Mouse (Mus musculus) ZHBTc4 (cell line): ENCODE data around the gene Snx5.

ENCODE experiments used
- DNase-seq: peaks from one replicate; pipeline ENCODE4 v3.0.0-alpha.2; 2011; ENCODE audit warnings: low read depth, low spot score

Snx5 gene

DNA sequence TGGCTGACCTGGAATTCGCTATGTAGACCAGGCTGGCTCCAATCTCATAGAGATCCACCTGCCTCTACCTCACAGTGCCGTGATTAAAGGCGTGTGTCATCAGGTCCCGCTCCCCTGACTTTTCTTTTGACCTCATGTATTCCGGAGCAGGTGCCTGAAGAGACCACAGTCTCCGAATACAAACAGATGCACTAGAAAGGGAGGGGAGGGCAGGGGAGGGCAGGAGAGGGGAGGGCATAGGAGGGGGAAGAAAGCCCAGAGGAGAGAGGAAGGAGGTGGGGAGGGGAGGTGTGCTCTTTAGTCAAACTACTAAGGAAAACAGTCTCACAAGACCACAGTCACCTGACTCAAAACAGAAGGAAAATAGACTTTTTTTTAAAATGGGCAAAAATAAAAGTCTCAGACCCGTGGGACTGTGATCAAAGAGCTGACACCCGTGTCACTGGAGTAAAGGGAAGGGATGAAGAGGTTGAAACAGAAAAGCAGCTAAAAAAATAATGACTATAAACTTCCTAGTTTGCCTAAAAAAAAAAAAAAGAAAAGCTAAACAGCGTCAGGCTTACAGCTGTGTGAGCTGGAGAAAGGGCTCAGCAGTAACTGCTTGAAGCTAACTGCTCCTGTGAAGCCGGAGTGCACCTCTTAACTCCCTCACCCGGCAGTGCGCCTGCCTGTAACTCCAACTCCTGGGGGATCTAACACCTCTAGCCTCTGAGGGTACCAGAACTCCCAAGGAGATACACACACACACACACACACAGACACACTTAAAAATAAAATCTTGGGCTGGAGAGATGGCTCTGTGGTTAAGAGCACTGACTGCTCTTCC is 42.0 kb downstream of the Snx5 start:
- no peak for DNase-seq

DNA sequence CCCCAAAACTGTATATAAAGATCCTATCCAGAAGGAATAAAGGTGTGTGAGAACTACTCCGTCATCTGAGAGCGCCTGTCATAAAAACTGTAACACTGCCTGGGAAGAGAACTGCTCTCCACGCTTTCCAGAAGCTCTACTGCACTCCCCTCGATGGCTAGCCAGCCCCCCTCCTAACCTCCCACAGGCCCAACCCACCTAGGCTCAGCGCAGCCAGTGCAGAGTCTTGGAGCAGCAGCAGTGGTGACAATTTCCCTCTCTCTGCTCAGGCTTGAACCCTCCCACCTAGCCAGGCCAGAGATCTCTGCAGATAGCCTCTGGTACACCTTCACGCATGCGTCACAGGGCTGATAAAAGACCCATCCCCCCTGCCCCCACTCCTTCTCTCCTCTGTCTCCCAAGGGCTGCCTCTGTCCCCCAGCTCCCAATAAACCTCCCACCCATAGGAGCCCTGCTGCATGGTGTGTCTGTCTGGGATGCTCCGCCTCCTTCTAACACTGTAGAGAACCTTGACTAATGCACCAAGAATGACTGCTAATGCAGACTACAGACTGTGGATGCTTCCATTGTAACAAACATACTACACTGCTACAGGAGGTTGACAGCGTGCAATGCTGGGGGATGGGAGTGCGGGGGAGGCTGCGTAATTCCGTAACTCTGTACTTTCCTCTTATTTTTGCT is 43.7 kb downstream of the Snx5 start:
- DNase-seq, result no peak

DNA sequence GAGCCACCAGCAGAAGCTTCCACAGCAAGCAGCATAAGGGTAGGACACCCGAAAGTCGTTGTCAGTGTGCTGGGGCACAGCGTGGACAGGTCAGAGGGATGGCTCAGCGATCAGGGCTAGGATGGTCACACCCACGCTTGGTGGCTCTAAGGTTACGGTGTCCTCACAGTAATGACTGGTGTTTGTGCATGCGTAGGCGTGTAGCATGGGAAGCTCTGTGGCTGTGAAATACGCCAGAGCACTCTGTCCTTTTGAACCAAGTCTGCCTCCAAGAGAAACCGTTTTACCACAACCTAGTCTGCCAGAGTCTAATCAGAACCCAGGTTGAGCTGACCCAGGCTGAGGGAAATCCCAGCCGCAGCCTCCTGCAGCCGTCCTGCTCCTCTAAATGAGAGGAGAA is 46.4 kb downstream of the Snx5 start:
- DNase-seq, result peak; percentile 25

DNA sequence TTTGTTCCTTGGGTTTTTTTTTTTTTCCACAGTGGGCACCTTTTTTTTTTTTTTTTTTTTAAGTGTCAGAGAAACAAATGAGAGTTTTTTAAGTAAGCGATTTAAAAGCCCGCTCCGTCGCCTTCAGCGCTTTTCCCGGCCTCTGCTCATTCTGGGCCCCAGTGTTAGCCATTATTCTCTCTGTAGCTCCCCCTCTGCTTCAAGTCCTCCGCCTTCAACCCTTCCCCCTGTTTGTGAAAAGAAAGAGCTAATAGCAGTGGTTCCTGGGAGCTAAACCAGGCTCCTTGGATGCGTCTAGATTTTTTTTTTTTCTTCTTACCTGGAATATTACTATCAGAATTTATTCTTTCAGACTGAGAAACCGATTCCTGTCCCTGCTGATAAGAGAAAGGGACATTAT is 55.1 kb downstream of the Snx5 start:
- no peak for DNase-seq

DNA sequence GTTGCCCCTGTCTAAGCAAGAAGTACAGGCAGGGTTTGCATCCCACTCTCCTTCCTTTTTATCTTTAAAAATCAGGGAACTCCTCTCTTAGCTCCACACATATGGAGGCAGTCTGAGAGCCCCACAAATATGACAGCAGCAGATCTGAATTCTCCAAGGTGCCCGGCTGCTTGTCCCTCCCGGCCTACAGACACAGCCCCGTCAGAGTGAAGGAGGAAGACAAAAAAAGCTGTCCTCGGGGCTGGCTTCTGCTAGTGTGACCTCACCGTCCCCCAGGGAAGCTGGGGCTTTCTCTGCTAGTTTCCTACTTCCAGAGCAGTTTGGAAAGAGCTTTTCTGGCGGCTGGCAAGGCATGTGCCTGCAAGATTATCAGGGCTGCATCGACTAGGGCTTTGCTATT is 55.5 kb downstream of the Snx5 start:
- DNase-seq, result no peak

DNA sequence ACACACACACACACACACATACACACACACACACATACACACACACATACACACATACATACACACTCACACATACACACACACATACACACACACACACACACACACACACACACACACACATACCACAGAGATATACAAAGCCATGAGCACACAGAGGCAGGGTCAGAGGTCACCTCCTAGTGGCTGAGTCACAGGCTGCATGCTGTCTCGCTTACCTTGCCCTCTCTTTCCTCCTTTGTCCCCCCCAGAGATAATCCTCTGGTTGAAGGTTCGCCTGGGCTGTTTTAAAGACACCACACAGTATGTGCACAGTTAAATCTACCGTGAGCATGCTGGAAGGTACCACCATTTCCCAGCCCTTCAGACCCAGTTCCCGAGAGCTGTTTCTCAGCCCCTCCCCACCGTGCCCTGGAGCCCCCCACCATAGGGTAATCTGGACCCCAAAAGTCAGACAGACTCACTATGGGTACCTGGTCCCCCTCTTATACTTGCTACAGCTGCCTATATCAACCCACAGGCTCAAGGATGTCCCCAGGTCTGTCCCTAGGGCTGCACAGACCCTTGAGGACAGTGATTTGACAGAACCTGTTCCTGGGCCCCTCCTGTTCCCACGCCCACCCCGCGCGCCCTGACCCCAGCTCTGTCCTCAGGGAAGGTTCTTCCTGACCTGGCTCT is 56.1 kb downstream of the Snx5 start:
- no peak for DNase-seq

DNA sequence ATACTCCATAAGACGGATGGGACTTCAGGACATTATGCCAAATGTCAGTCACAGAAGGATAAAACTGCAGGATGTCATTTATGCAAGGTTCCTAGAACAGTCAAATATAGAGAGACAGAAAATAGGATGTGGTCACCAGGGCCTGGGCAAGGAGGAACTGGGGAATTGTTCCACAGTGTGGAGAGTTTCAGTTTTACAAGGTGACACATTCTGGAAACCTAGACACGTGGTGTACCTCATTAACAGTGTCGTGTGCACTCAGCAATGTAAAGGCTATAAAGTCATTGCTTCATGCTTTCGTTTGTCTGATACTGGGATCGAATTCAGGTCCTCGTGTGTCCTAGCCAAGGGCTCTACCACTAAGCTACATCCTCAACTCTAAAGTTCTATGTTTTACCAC is 56.9 kb downstream of the Snx5 start:
- no peak for DNase-seq

DNA sequence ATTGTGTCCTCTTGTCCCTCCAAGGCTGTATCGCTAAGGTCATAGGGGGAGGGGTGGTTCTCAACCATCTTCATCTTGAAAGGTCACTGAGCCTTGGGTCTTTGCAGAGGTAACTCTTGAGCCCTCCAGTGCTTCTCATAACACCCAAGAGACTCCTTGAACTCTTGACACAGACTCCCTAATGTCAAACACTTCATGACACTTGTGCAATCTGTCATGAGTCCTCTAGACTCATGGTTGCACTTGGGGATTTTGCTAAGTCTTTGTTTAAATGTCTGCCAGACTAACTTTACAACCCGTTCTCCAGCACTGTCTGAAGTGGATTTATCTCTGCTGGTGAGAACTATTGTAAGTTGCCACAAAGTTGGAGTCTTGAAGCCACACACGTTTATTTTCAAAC is 61.3 kb downstream of the Snx5 start:
- no peak for DNase-seq

DNA sequence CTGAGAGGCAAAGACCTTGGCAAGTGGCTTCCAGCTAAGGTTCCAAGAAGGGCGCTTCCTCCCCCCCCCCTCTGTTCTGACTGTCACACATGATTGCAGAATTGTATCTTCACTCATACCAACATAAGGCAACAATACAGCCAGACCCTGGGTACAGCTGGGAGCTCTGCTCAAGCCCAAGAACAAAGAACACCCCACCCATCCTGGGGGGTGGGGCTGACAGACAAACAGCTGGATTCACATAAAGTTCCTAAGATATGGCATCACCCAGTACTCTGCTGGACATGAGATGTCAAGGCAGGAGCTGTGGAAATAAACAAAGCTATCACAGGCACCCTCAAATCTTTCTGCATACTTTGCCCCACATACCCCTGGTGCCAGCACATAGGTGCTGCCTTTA is 63.3 kb downstream of the Snx5 start:
- DNase-seq, result no peak

DNA sequence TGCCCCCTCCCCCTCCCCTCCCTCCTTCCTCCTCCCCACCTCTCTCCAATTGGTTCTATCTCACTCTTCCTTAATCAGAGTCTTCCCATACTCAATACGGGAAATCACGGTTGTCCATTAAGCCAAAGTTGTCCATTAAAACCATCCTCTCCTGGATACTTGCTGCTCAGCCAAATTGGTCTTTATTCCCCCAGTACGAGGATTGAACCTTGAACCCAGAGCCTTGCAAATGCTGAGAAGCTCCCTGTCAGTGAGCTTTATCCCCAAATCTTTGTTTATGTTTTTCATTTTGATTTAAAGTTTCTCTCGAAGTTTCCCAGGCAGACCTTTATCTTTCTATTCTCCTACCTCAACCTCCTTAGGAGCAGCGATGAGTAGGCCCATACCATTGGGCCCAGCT is 67.7 kb downstream of the Snx5 start:
- DNase-seq, result no peak

DNA sequence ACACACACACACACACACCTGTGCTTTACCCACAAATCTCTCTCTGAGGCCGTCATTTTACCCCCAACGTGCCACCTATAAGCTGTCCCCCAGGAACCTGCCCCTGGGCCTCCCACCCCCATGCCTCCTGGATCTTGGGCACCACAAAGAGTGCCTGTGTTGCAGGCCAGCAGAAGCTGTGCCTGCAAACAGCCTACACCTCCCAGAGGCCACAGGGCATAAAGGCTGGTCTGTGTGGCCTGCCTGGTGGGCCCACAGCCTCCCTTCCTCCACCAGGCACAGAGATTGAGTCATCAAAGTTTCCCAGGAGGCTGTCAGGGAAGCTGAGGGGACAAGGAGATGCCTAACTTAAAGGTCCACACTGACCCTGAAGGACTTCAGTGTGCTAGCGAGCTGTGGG is 68.1 kb downstream of the Snx5 start:
- no peak for DNase-seq

DNA sequence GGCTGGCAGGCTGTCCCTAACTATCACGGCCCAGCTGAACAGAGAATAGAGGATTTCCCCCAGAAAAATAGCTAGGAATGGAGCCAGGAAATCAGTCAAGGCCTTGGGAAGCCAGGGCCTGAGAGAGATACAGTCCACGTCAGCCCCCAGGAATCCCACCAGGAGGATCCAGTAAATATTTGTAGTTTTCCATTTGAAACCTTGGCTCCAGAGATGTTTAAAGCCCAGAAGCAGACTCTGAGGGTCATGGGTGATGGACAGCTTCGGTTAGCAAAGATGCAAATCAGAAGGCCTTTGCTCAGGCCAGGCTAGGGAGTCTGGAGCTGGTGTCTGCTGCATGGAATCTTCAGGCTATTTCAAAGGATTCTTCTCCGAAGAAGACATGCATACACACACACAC is 68.6 kb downstream of the Snx5 start:
- DNase-seq, result no peak
